ENCODE assay signal across 25 mouse cellular contexts in genomic region chr13:42043431-42043830, GRCm38 (mm10).
"Had no signal": no experiment of that assay in that cellular context is flagged by ENCODE, and none has a peak within 500 bp of the region (broad histone marks: within the 10 kb centered on the region; RNA-seq: fewer than 3 reads in every experiment).

No protein-coding gene starts in this region.

- H3K9me3 ChIP-seq: heart, embryonic 13.5 days; heart, embryonic 15.5 days; hindbrain, embryonic 13.5 days; hindbrain, embryonic 15.5 days; kidney, embryonic 15.5 days; limb, embryonic 10.5 days; limb, embryonic 12.5 days; liver, embryonic 13.5 days had no signal

- H3K4me3 ChIP-seq: heart, embryonic 13.5 days; heart, embryonic 15.5 days; hindbrain, embryonic 13.5 days; hindbrain, embryonic 15.5 days; kidney, embryonic 15.5 days; limb, embryonic 10.5 days; limb, embryonic 12.5 days; liver, embryonic 13.5 days had no signal

- H3K9ac ChIP-seq: forebrain, postnatal 0 days; heart, embryonic 13.5 days; heart, embryonic 15.5 days; hindbrain, embryonic 13.5 days; hindbrain, embryonic 15.5 days; kidney, embryonic 15.5 days; limb, embryonic 12.5 days; liver, embryonic 13.5 days had no signal

- H3K4me2 ChIP-seq: heart, embryonic 11.5 days; heart, embryonic 13.5 days; heart, embryonic 15.5 days; hindbrain, embryonic 13.5 days; hindbrain, embryonic 15.5 days; kidney, embryonic 15.5 days; limb, embryonic 12.5 days; liver, embryonic 11.5 days; liver, embryonic 13.5 days had no signal

- H3K27ac ChIP-seq: heart, embryonic 13.5 days; heart, embryonic 15.5 days; hindbrain, embryonic 13.5 days; hindbrain, embryonic 15.5 days; hindbrain, postnatal 0 days; kidney, embryonic 15.5 days; kidney, postnatal 0 days; limb, embryonic 10.5 days; limb, embryonic 12.5 days; liver, embryonic 13.5 days had no signal

- DNase-seq: forebrain, postnatal 0 days; gastrocnemius, postnatal 14 days; gastrocnemius, postnatal 36 days; heart, adult 18-20 months; heart, postnatal 14 days; heart, postnatal 36 days; kidney, adult 11 months; kidney, adult 2 months; kidney, adult 9 months; kidney, postnatal 14 days; kidney, postnatal 36 days; liver; liver, embryonic 13.5 days had no signal

- ATAC-seq: forebrain, postnatal 0 days; hindbrain, postnatal 0 days; intestine, embryonic 16.5 days had no signal

- H3K36me3 ChIP-seq: heart, embryonic 13.5 days; heart, embryonic 15.5 days; hindbrain, embryonic 13.5 days; hindbrain, embryonic 15.5 days; kidney, embryonic 15.5 days; limb, embryonic 10.5 days; limb, embryonic 12.5 days; liver, embryonic 13.5 days had no signal

- H3K27me3 ChIP-seq: heart, embryonic 13.5 days; heart, embryonic 15.5 days; hindbrain, embryonic 13.5 days; hindbrain, embryonic 15.5 days; kidney, embryonic 15.5 days; limb, embryonic 12.5 days; liver, embryonic 13.5 days had no signal

- H3K4me1 ChIP-seq: hindbrain, embryonic 13.5 days; hindbrain, embryonic 15.5 days had no signal
